Mouse (Mus musculus) mammary gland, adult 2 months (tissue): Measurements from ENCODE around the gene Rnf144a. TPM values are rescaled to one million over a fixed set of nuclear protein-coding genes. Genes with fewer than 3 reads are reported as not detected.

Experiments used
- polyA plus RNA-seq: library from polyadenylated mRNA; depleted of rRNA; stranded (reverse); fragments of >200 nt; gene quantifications from 2 replicates; pipeline ENCODE4 v1.2.3, GENCODE M21; 2012; ENCODE audit warnings: low replicate concordance; rRNA removed

The Rnf144a gene
- polyA plus RNA-seq = 23.6 and 30.5 TPM in 2 replicates

DNA sequence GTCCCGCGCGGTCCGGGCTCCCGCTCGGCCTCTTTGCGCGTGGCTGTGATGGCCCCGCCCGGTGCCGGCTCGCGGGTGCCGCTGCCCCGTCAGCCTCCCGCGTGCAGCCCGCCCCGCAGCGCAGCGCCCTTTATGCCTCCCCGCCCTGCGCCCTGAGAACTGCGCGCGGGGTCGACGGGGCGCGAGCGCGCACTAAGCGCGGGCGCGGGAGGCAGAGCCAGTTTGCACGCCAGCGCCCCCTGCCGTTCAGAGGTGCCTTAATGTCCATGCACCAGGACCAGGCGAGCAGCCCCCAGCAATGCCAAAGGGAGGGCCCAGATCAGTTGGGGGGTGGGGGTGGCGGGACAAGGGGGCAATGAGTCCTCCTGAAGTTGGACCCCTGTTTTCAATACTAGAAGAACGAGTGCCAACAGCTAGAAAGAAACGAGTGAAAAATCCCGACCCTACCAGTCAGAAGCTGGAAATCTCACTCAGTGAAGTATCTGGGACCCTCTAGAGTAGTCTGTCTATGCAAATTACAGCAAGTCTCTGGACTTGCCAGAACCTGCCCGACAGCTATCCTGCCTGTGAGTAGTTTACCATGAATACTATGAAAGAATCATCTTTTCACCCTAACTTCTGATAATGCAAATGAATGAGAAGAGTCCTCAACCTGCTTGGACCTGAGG, at the start of gene Rnf144a:
Gene Rnf144a, minus strand, starts transcription at position 151 of the 668 bp plus-strand sequence.

DNA sequence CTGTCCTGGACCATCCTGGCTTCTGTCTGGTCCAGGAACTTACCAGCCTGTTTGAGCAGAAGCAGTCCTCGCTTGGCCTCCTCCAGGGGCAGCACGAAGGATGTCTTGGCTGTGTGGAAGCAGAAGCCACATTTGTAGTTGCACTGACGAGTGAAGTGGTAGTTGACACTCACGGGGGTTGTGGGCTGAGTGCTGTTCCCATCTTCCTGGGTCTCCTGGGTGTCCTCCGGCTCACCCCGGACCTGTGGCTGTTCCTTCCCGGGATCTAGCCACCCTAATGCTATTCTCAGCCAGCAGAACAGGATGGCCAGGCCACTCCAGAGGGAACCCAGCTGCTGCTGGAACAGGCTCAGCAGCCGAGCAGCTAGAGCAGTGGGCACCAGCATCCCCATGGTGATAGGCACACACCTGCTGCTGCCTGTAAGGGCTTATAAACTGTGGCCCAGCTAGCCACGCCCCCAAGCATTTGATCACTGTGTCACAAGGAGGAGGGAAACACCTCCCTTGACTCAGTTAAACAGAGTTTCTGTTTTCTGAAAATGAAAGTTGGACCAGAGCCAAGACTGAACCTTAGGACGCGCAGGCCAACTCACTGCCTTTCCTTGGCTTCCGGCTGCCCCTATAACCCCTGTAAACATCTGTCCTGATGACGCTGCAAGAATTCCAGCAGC, 41.1 kb upstream of the Rnf144a start, which contains the start of gene Rsad2:
Gene Rsad2, minus strand, starts transcription at position 425 of the 671 bp plus-strand sequence.

Other genes with a start within 250 kb of the Rnf144a start
- 4.0 and 4.4 TPM in 2 replicates for gene Rsad2, start 41.2 kb upstream of the Rnf144a start, polyA plus RNA-seq
- 10.0 and 12.1 TPM in 2 replicates for gene Cmpk2, start 54.0 kb upstream of the Rnf144a start, polyA plus RNA-seq